Mouse (Mus musculus) left cerebral cortex, postnatal 10 days (tissue): ENCODE data around the gene Zrsr1. TPM values are rescaled to one million over a fixed set of nuclear protein-coding genes. Genes with fewer than 3 reads are reported as not detected.
A peak's percentile ranks its signal among the peaks of the same experiment; 100 is the strongest.

Source experiments
- DNase-seq, 2 experiments: peaks; one replicate each; pipeline ENCODE4 v3.0.0; 2021 to 2022; ENCODE audit warnings: low spot score in 2 of 2, mixed read lengths in 1 of 2; ENCODE audit errors: extremely low spot score in 1 of 2
- intact Hi-C: fragments of 180-260 bp; cut with DNase I; formaldehyde crosslinking; loops from one replicate; pipeline ENCODE4 v1.15.1; 2025
- total RNA-seq, 2 experiments: library from RNA; stranded (reverse); gene quantifications; 2 replicates each; pipeline ENCODE4 v1.2.3; 2021

Zrsr1 gene
- total RNA-seq, 2 experiments from 2014 or later = 46.9 to 50.4 TPM

- intact Hi-C loops = loop anchor here (5.0 kb wide), 2 partner anchors 108 to 333 kb away; no protein-coding TSS in a partner anchor
- DNase-seq = no peak
These were observed 6.3 kb upstream of the Zrsr1 start for GRCm38 (mm10) chr11:22965503-22965902.

GRCm38 (mm10) chr11:22969486-22969885, 2.3 kb upstream of the Zrsr1 start:
- DNase-seq = peak in 1 of 2 experiments; percentile 42
- intact Hi-C loops = loop anchor here (5.0 kb wide), 2 partner anchors 112 to 337 kb away; no protein-coding TSS in a partner anchor

DNA sequence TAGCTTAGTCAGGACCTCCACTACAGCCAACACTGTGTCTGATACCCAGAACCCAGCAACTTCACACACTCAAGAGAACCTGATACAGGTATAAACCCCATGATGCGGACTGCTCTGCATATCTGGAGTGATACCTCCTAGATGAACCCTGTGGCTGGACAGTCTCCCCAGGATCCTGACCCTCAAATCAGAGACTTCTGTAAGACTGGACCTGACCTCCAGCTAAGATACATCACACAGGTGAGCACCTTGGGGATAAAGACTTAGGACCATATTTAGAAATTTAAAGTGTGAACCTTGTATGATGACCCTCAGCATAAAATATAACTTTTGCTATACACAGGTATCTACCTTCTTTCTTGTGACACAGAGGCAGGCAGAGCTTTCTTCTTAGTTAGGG, 1.3 kb upstream of the Zrsr1 start:
- DNase-seq = no peak
- intact Hi-C loops = loop anchor here (10.0 kb wide), 1 partner anchor 746 kb away; no protein-coding TSS in a partner anchor

DNA sequence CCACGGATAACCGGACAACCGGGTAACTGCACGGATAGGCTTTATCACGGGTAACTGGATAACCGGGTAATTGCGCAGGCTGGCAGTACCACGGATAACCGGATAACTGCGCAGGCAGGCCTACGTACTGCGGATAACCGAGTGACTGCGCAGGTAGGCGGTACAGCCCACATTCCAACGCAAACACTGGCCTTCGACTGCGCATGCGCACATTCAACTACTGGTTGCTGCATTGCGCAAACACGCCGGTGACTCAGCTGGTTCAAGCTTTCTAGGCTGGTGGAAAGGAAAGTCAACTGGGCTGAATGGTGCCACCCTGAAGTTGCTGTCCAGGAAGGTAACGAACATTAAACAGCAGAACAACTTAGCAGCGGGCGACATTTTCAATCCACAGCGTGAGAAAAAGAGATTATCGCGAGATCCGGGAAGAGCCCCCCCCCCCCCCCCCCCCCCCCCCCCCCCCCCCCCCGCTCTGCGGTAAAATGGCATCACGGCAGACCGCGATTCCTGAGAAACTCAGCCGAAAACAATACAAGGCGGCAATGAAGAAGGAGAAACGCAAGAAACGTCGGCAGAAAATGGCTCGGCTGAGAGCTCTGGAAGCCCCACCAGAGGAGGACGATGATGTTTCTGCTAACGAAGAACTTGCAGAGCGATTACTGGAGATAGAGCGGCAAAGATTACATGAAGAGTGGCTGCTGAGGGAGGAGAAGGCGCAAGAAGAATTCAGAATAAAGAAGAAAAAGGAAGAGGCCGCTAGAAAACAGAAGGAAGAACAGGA, 1.1 kb downstream of the Zrsr1 start:
- intact Hi-C loops = loop anchor here (10.0 kb wide), 1 partner anchor 748 kb away; no protein-coding TSS in a partner anchor
- DNase-seq = peak; percentile 70 to 84

- no peak for DNase-seq
- intact Hi-C loops = loop anchor here (10.0 kb wide), 1 partner anchor 749 kb away; no protein-coding TSS in a partner anchor
These were observed 1.8 kb downstream of the Zrsr1 start for GRCm38 (mm10) chr11:22973599-22973998.

DNA sequence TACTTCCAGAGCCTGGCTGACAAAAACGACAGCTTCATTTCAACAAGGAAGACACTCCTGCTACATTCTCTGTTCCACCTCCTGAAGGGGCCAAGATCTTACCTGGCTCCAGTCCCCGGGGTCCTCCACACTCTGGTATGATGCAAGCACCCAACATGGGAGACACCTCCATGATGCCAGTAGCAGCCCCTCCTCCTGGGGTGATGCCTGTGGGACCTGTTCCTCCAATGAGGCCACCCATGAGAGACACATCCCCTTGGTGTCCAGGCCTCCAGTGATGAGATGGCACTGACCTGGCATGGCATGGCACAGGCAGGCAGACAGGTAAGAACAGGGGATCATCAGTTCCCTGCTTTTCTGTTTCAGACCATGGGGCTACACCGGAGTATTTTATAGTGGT, 6.4 kb downstream of the Zrsr1 start:
- no peak for DNase-seq
- intact Hi-C loops = loop anchor here (10.0 kb wide), 1 partner anchor 753 kb away; no protein-coding TSS in a partner anchor

DNA sequence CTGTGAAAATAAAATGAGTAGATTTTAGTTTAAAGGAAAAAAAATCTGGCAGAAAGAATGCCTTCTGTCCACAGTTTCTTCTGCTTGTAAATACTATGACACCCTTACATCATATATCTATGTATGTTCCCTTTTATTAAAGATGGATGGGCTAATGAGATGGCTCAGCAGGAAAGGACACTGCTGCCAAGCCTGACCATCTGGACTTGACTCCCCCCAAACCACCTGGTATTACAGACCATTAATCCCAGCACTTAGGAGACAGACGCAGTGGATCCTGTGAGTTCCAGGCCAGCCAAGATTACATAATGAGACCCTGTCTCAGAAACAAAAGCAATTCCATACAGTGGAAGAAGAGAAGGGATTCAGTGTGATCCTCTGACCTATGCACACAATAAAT, 6.9 kb downstream of the Zrsr1 start:
- no peak for DNase-seq
- intact Hi-C loops = loop anchor here (10.0 kb wide), 1 partner anchor 754 kb away; no protein-coding TSS in a partner anchor

- no peak for DNase-seq
- intact Hi-C loops = loop anchor here (10.0 kb wide), 1 partner anchor 754 kb away; no protein-coding TSS in a partner anchor
These were observed 7.4 kb downstream of the Zrsr1 start for GRCm38 (mm10) chr11:22979221-22979620.

- intact Hi-C loops = no loop called here
- no peak for DNase-seq
These were observed 9.2 kb downstream of the Zrsr1 start for GRCm38 (mm10) chr11:22981041-22981440.

GRCm38 (mm10) chr11:22981543-22981950, 9.7 kb downstream of the Zrsr1 start:
- DNase-seq = peak in 1 of 2 experiments; percentile 39
- intact Hi-C loops = no loop called here

DNA sequence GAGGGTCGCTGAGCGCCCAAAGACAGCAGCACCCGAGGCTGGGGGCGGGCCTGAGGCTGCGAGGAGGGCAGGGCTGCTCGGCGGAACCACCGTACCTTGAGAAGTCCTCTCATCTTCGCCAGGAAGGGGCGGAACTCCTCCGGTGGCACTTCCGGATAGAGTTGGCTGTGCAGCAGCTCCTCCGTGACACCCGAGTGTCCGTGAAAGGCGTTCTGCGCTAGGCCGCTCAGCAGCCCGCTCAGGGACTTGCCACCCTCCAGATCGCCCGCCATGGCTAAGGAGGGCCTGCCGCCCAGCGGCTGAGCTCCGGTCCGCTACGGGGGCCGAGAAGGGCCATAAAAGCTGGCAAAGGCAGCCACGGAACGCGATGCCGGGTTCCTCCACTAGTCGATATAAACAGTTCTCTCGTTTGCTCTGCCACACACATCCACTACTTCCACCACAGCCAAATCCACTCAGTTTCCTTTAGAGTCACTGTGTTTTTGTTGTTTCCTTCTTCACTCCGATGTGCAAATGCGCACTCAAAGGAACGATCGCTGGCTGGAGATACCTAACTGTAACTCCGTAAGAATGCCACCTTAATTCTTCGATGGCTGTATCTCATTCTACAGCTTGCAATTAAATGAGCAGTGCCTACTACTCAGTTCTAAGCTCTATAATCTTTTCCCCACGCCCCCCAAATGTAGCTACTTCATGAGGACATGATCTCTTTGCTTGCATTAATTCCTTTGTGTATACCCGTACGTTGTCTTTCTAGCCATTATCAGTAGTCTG, 10.4 kb downstream of the Zrsr1 start, which contains the start of the genes Gm28048 and Commd1:
Gene Gm28048 (minus strand): TSS at position 107 of the 774 bp plus-strand sequence.
Gene Commd1 (minus strand): TSS at position 399 of the 774 bp plus-strand sequence.
- intact Hi-C loops = no loop called here
- DNase-seq = peak; percentile 95 to 98

GRCm38 (mm10) chr11:22982846-22983245, 11.0 kb downstream of the Zrsr1 start:
- DNase-seq = no peak
- intact Hi-C loops = no loop called here

GRCm38 (mm10) chr11:22985510-22985909, 13.7 kb downstream of the Zrsr1 start:
- DNase-seq = no peak
- intact Hi-C loops = no loop called here

DNA sequence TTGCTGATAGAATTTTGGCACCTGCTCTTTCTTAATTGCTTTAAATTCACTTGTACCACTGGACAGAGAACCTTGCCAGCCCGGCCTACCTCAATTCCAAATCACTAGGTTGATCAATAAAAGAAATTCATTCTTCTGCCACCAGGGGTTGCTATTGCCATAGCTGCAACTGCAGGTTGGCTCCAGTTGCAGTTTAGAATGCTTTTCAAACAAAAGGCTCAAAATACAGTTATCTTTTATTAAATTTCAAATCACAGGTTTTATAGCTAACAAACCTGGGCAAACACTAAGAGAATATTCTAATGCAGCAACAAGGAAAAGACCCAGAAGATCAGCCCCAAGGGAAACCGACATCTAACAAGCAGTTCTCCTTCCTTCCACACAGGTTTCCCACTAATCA, 15.6 kb downstream of the Zrsr1 start:
- intact Hi-C loops = no loop called here
- peak in 1 of 2 experiments; percentile 59 for DNase-seq

- intact Hi-C loops = loop anchor here (5.0 to 10.0 kb wide), 2 partner anchors 283 to 585 kb away; no protein-coding TSS in a partner anchor
- no peak for DNase-seq
These were observed 18.0 kb downstream of the Zrsr1 start for GRCm38 (mm10) chr11:22989786-22990185.

GRCm38 (mm10) chr11:22990393-22991126, 18.8 kb downstream of the Zrsr1 start, which contains the start of gene Cct4:
Cct4 (plus strand) TSS chr11:22990519.
- DNase-seq = peak; percentile 90 to 96
- intact Hi-C loops = loop anchor here (5.0 to 10.0 kb wide), 2 partner anchors 282 to 584 kb away; no protein-coding TSS in a partner anchor

GRCm38 (mm10) chr11:22991218-22991835, 19.5 kb downstream of the Zrsr1 start:
- intact Hi-C loops = loop anchor here (5.0 to 10.0 kb wide), 2 partner anchors 281 to 583 kb away; no protein-coding TSS in a partner anchor
- no peak for DNase-seq

DNA sequence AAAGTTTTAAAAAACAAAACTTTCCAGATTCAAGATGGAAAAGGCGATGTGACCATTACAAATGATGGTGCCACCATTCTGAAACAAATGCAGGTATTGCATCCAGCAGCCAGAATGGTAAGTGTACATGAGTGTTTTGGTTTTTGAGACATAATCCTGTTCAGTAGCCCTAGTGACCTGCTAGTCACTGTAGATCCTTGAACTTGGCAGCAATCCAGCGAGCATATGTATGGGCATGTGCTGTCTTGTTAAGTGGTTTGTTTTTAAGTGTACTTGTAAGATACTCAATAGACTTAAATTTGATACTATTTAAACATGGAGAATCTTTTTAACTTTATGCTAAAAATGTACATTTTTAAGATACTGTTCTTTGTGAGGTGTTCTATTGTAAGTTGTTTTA, 22.5 kb downstream of the Zrsr1 start:
- no peak for DNase-seq
- intact Hi-C loops = loop anchor here (5.0 to 10.0 kb wide), 2 partner anchors 278 to 581 kb away; no protein-coding TSS in a partner anchor
